Mouse (Mus musculus): ENCODE data around the gene Olfr24. TPM values are rescaled to one million over a fixed set of nuclear protein-coding genes. Genes with fewer than 3 reads are reported as not detected.

Gene Olfr24
- polyA plus RNA-seq, 1 experiment from 2014 or later = not detected

GRCm38 (mm10) chr9:18721011-18721410 lies 42.8 kb downstream of the Olfr24 start:
- H3K9ac ChIP-seq (replicated peaks; ENCODE audit: low read length) = no peak overlapping the region
- no peak overlapping the region for H3K4me2 ChIP-seq (ENCODE audit: low read length)
- H3K4me3 ChIP-seq (replicated peaks; ENCODE audit: low read depth, low read length) = no peak overlapping the region
- H3K36me3 ChIP-seq (ENCODE audit: control insufficient read depth, insufficient read depth, low read length) = no peaks in the 10 kb centered on the region
- H3K27me3 ChIP-seq (ENCODE audit: control insufficient read depth, insufficient read depth, low read length) = no peaks in the 10 kb centered on the region
- ATAC-seq (ENCODE audit: low FRiP score, low TSS enrichment) = no peak
- DNase-seq = peak; percentile 4
- no peak overlapping the region for H3K27ac ChIP-seq (replicated peaks; ENCODE audit: low read depth, low read length)
- 35% methylated on average over 2 of the region's 2 CpGs for WGBS
- no peaks in the 10 kb centered on the region for H3K9me3 ChIP-seq (ENCODE audit: control insufficient read depth, low read length)
- H3K4me1 ChIP-seq (ENCODE audit: control insufficient read depth, insufficient read depth, low read length) = no peaks in the 10 kb centered on the region

DNA sequence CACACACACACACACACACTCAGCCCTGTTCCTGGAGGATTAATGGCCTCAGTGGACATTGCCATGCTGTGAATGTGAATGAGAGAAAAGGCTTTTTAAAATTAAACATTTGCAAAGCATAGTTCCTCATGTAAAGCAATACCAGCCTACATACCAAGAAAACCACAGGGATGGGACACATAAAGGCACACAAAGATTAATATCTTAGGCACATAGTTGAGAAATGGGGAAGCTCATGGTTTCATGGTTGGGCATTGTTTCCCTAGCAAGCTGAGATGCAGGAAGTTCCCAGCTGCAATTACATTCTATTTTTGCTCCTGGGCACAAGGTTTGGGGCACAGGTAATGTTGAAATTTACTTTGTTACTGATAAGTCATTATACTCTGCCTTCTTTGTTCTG lies 58.2 kb downstream of the Olfr24 start:
- H3K36me3 ChIP-seq (ENCODE audit: control insufficient read depth, insufficient read depth, low read length) = no peaks in the 10 kb centered on the region
- no peak overlapping the region for H3K4me3 ChIP-seq (replicated peaks; ENCODE audit: low read depth, low read length)
- ATAC-seq (ENCODE audit: low FRiP score, low TSS enrichment) (no peak), DNase-seq (no peak)
- no peaks in the 10 kb centered on the region for H3K27me3 ChIP-seq (ENCODE audit: control insufficient read depth, insufficient read depth, low read length)
- H3K4me1 ChIP-seq (ENCODE audit: control insufficient read depth, insufficient read depth, low read length) = no peaks in the 10 kb centered on the region
- no peak overlapping the region for H3K4me2 ChIP-seq (ENCODE audit: low read length)
- H3K27ac ChIP-seq (replicated peaks; ENCODE audit: low read depth, low read length) = no peak overlapping the region
- H3K9me3 ChIP-seq (ENCODE audit: control insufficient read depth, low read length) = no peaks in the 10 kb centered on the region
- no peak overlapping the region for H3K9ac ChIP-seq (replicated peaks; ENCODE audit: low read length)

Other genes starting within 250 kb of the Olfr24 start
- gene Muc16, start 89.5 kb downstream of the Olfr24 start, polyA plus RNA-seq (2014; fragmentation: Nextera tagmentation; extraction: Ambion mirVana) = not detected in 2 replicates
- not detected in 2 replicates for gene Olfr828, start 55.5 kb upstream of the Olfr24 start, polyA plus RNA-seq (2014; fragmentation: Nextera tagmentation; extraction: Ambion mirVana)
- not detected in 2 replicates for gene Olfr829, start 90.9 kb upstream of the Olfr24 start, polyA plus RNA-seq (2014; fragmentation: Nextera tagmentation; extraction: Ambion mirVana)
- gene Olfr830, start 110.7 kb upstream of the Olfr24 start, polyA plus RNA-seq (2014; fragmentation: Nextera tagmentation; extraction: Ambion mirVana) = not detected in 2 replicates
- not detected in 2 replicates for gene Olfr832, start 173.1 kb upstream of the Olfr24 start, polyA plus RNA-seq (2014; fragmentation: Nextera tagmentation; extraction: Ambion mirVana)
- not detected in 2 replicates for gene Olfr834, start 224.0 kb upstream of the Olfr24 start, polyA plus RNA-seq (2014; fragmentation: Nextera tagmentation; extraction: Ambion mirVana)

Measured in midbrain, embryonic 14.5 days (tissue).